Mouse (Mus musculus): ENCODE data around the gene Dazap2. TPM values are rescaled to one million over a fixed set of nuclear protein-coding genes. Genes with fewer than 3 reads are reported as not detected.
"Not testable (repeated sequence)": the region's sequence is repeated elsewhere in the genome, so short reads cannot be mapped to it uniquely, and the experiment has no call there.

Gene Dazap2
- polyA plus RNA-seq, 1 experiment from 2014 or later, result 162 TPM

DNA sequence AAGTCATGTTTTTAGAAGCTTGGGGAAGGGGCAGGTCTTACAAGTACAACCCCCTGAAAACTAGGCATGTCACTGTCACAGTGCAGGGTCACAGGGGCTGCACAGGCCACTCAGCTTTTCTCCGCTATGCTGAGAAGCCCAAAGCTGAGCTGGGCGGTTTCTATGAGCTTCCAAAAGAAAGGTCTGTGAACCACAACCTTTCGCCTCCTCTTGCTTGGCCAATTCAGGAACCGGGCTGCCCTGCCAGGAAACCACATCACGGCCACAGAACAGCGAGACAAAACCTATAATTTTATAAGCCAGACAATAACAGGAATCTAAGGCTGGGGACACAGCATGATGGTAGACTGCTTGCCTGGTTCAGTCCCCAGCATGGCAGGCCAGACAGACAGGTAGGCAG, 26.9 kb upstream of the Dazap2 start:
- Histone ChIP-seq H3K36me3 (peaks cover 79% of the 10 kb centered on the region), H3K9ac (replicated peaks) (no peak overlapping the region), H3K4me2 (replicated peaks) (no peak overlapping the region), H3K27ac (no peak overlapping the region), H3K4me1 (replicated peaks) (no peaks in the 10 kb centered on the region), H3K9me3 (no peaks in the 10 kb centered on the region), H3K27me3 (no peaks in the 10 kb centered on the region), H3K4me3 (replicated peaks) (no peak overlapping the region)
- WGBS, result 85% methylated on average over 6 of the region's 6 CpGs
- ATAC-seq, result no peak

DNA sequence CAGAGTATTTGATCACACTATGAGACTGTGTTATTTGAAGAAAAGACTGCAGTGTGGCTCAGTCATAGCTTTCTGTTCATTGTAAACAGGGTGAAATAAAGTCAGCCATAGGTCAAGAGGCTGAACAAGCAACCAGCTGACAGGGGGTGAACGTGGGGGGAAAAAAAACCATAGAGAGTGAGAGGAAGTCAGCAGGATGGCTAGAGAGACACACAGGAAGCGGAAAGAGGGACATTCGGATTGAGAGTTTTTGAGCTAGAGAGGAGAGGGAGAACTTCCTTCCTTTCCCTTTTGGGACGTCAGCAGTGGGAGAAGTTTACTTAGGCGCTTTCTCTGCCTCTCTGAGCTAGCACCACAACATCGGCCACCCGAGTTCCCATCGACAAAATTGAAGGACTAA, 24.7 kb upstream of the Dazap2 start:
- H3K4me1 ChIP-seq (replicated peaks), result no peaks in the 10 kb centered on the region
- no peak overlapping the region for H3K9ac ChIP-seq (replicated peaks)
- no peak overlapping the region for H3K27ac ChIP-seq
- WGBS, result 73% methylated on average over 8 of the region's 8 CpGs
- H3K4me3 ChIP-seq (replicated peaks), result no peak overlapping the region
- no peaks in the 10 kb centered on the region for H3K9me3 ChIP-seq
- H3K36me3 ChIP-seq, result peaks cover 67% of the 10 kb centered on the region
- no peak overlapping the region for H3K4me2 ChIP-seq (replicated peaks)
- ATAC-seq, result no peak
- no peaks in the 10 kb centered on the region for H3K27me3 ChIP-seq

DNA sequence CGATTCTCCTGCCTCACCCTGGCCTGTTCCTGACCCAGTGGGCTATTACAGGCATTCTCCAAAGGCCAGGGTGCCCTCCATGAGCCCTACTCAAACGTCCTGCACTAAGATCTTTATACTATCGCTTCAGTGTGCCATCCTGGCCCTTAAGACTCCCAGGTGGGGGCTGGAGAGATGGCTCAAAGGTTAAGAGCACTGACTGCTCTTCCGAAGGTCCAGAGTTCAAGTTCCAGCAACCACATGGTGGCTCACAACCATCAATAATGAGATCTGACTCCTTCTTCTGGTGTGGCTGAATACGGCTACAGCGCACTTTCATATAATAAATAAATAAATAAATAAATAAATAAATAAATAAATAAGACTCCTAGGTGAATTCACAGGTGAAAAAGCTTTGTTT, 22.3 kb upstream of the Dazap2 start:
- ATAC-seq, result no peak
- no peaks in the 10 kb centered on the region for H3K27me3 ChIP-seq

DNA sequence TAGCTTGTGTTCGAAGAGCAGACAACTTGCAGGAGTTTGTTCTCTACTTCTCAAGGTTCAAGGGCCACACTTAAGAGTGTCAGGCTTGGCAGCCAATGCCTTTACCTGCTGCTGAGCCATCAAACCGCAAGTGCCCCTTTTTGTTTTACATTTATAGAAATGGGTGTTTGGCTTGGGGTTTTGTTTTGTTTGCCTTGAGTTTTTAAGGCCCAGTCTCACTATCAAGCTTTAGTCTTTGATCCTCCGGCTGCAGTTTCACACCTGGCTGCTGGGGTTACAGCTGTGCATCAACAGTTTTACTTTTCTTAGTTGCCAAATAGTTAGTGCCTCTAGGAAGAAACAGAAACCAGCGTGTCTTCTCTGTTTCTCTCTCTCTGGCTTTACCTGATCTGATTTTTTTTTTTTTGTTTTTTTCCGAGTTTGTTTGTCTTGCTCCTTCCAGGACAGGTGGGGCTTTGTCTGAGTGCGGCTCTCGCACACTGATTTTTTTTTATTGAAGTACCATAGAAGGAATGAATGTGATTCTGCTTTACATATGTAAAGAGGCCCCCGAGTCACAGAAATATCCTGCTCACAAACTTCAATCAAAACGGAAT, 16.8 kb upstream of the Dazap2 start:
- peaks cover 22% of the 10 kb centered on the region for H3K4me1 ChIP-seq (replicated peaks)
- peak overlapping the region; percentile 93 for H3K27ac ChIP-seq
- ATAC-seq, result no peak
- no peaks in the 10 kb centered on the region for H3K9me3 ChIP-seq
- H3K9ac ChIP-seq (replicated peaks), result peak overlapping the region; percentile 93
- H3K4me2 ChIP-seq (replicated peaks), result peak overlapping the region; percentile 67
- H3K4me3 ChIP-seq (replicated peaks), result peak overlapping the region; percentile 64
- 32% methylated on average over 9 of the region's 9 CpGs for WGBS
- H3K36me3 ChIP-seq, result peaks cover 3% of the 10 kb centered on the region; the same call in 1 of the 2 replicates
- H3K27me3 ChIP-seq, result peaks cover 10% of the 10 kb centered on the region

More for the DNA sequence above, 22.3 kb upstream of the Dazap2 start:
- WGBS, result 86% methylated on average over 6 of the region's 6 CpGs
- Histone ChIP-seq H3K4me1 (replicated peaks) (no peaks in the 10 kb centered on the region), H3K4me3 (replicated peaks) (no peak overlapping the region), H3K9ac (replicated peaks) (no peak overlapping the region), H3K9me3 (no peaks in the 10 kb centered on the region), H3K4me2 (replicated peaks) (no peak overlapping the region), H3K36me3 (peaks cover 43% of the 10 kb centered on the region), H3K27ac (no peak overlapping the region)

GRCm38 (mm10) chr15:100598883-100599275, 16.3 kb upstream of the Dazap2 start:
- under 1% methylated on average over 12 of the region's 12 CpGs for WGBS
- H3K9ac ChIP-seq (replicated peaks), result peak overlapping the region; percentile 93
- H3K27me3 ChIP-seq, result peaks cover 14% of the 10 kb centered on the region
- H3K27ac ChIP-seq, result peak overlapping the region; percentile 93
- no peaks in the 10 kb centered on the region for H3K9me3 ChIP-seq
- H3K4me1 ChIP-seq (replicated peaks), result peaks cover 22% of the 10 kb centered on the region
- peak; percentile 44 for ATAC-seq
- peak overlapping the region; percentile 64 for H3K4me3 ChIP-seq (replicated peaks)
- H3K36me3 ChIP-seq, result peaks cover 1% of the 10 kb centered on the region; the same call in 1 of the 2 replicates
- peak overlapping the region; percentile 67 for H3K4me2 ChIP-seq (replicated peaks)

GRCm38 (mm10) chr15:100599276-100600046, 15.7 kb upstream of the Dazap2 start, which contains the start of gene Pou6f1:
TSS of gene Pou6f1 (minus strand) at chr15:100599984.
- under 1% methylated on average over 58 of the region's 76 CpGs for WGBS
- H3K4me3 ChIP-seq (replicated peaks), result peak within 1 kb of the TSS; percentile 64

DNA sequence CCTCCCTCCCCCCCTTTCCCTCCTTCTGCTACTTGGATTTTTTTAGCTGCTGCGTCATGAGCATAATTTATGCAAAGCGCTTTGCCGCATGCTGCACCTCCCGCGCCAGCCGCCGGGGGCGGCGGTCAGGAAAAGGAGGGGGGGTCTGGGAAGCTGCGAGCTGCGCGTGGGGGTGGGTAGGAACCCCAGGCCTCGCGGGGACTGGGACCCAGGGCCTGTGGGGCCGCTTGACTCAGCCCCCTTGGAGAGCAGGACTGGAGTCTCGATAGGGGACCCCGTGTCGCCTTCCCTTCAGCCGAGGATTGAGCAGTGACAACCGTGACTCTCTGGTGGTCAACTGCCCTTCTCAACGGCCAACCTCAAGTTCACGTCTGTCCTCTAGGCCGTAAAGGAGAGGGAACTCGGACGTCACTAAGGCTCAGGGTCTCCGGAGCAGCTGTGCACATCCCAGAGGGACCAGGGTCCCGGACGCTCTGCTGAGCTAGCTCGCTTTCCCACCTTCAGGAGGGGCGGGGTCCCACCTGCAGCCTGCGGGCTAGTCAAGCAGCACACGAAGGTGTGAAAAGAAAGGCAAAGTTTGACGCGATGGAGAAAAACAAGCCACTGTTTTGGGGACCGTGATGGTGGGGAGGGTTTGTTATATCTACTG, 15.0 kb upstream of the Dazap2 start:
- H3K4me2 ChIP-seq (replicated peaks), result peak overlapping the region; percentile 67
- peaks cover 29% of the 10 kb centered on the region for H3K4me1 ChIP-seq (replicated peaks)

More at GRCm38 (mm10) chr15:100599276-100600046, 15.7 kb upstream of the Dazap2 start, which contains the start of gene Pou6f1:
- Histone ChIP-seq H3K9ac (replicated peaks) (peak within 1 kb of the TSS; percentile 93), H3K27me3 (peaks cover 14% of the 10 kb centered on the region), H3K27ac (peak within 1 kb of the TSS; percentile 93), H3K36me3 (no peaks in the 10 kb centered on the region), H3K4me2 (replicated peaks) (peak within 1 kb of the TSS; percentile 67), H3K4me1 (replicated peaks) (peaks cover 22% of the 10 kb centered on the region), H3K9me3 (no peaks in the 10 kb centered on the region)
- ATAC-seq, result peak; percentile 82

DNA sequence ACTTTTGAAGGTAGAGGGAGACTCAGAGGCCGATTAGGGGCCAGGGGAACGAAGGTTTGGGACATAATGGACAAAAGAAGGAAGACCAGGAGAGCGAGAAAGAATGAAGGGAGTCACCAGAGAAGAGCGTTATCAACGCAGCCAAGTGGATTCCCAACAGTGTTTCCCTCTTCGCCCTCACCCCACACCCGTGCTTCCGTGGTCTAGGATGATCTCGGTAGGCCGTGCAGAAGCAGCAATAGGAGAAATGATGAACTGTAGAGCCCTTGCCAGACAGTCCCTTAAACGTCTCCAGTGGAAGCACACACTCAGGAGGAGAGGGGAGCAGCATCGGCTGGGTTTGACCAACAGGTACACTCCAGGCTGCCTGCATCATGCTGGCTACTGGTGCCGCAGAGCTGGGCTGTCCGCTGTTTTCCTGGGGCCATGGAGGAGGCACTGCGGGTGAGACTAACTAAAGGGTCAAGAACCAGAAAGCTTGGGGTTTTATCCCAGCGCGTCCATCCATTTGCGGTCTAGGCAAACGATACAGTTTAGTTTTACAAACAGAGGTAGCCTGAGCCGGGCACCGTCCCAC, 14.4 kb upstream of the Dazap2 start:
- Histone ChIP-seq H3K36me3 (no peaks in the 10 kb centered on the region), H3K9ac (replicated peaks) (no peak overlapping the region), H3K4me2 (replicated peaks) (peak overlapping the region; percentile 67), H3K27me3 (peaks cover 14% of the 10 kb centered on the region), H3K4me1 (replicated peaks) (peaks cover 35% of the 10 kb centered on the region), H3K9me3 (no peaks in the 10 kb centered on the region), H3K27ac (no peak overlapping the region), H3K4me3 (replicated peaks) (peak overlapping the region; percentile 64)
- 15% methylated on average over 21 of the region's 21 CpGs for WGBS
- no peak for ATAC-seq

More for the DNA sequence above, 15.0 kb upstream of the Dazap2 start:
- Histone ChIP-seq H3K27ac (peak overlapping the region; percentile 93), H3K36me3 (no peaks in the 10 kb centered on the region), H3K9me3 (no peaks in the 10 kb centered on the region), H3K4me3 (replicated peaks) (peak overlapping the region; percentile 64), H3K27me3 (peaks cover 14% of the 10 kb centered on the region), H3K9ac (replicated peaks) (peak overlapping the region; percentile 93)
- 1% methylated on average over 34 of the region's 35 CpGs for WGBS
- ATAC-seq, result peak; percentile 75

- WGBS, result 57% methylated on average over 3 of the region's 3 CpGs
These were observed 13.5 kb upstream of the Dazap2 start for GRCm38 (mm10) chr15:100601669-100602068.

DNA sequence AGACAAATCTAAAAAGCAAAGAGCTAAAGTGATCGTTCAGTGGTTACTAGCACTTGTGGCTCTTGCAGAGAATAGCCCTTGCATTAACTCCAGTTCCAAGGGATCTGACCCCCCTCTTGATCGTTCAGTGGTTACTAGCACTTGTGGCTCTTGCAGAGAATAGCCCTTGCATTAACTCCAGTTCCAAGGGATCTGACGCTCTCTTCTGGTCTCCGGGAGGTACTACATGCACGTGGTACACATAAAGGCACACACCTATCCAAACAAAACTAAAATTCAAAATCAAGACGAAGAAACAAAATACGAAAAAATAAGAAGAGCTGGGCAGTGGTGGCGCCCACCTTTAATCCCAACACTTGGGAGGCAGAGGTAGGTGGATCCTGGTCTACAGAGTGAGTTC, 8.5 kb upstream of the Dazap2 start:
- not testable (repeated sequence) for H3K4me2 ChIP-seq (replicated peaks); ATAC-seq; H3K4me3 ChIP-seq (replicated peaks); H3K9ac ChIP-seq (replicated peaks); H3K9me3 ChIP-seq; H3K36me3 ChIP-seq; H3K27me3 ChIP-seq; H3K27ac ChIP-seq
- 89% methylated on average over 8 of the region's 8 CpGs for WGBS
- peaks cover 13% of the 10 kb centered on the region for H3K4me1 ChIP-seq (replicated peaks)

More at GRCm38 (mm10) chr15:100601669-100602068, 13.5 kb upstream of the Dazap2 start:
- no peaks in the 10 kb centered on the region for H3K9me3 ChIP-seq
- no peak for ATAC-seq
- H3K27ac ChIP-seq, result no peak overlapping the region
- H3K36me3 ChIP-seq, result no peaks in the 10 kb centered on the region
- H3K9ac ChIP-seq (replicated peaks), result no peak overlapping the region
- no peak overlapping the region for H3K4me2 ChIP-seq (replicated peaks)
- no peak overlapping the region for H3K4me3 ChIP-seq (replicated peaks)
- peaks cover 14% of the 10 kb centered on the region for H3K27me3 ChIP-seq
- peaks cover 35% of the 10 kb centered on the region for H3K4me1 ChIP-seq (replicated peaks)

GRCm38 (mm10) chr15:100611951-100612350, 3.2 kb upstream of the Dazap2 start:
- WGBS, result 87% methylated on average over 7 of the region's 7 CpGs

More at GRCm38 (mm10) chr15:100611951-100612350, 3.2 kb upstream of the Dazap2 start:
- no peaks in the 10 kb centered on the region for H3K9me3 ChIP-seq
- H3K36me3 ChIP-seq, result no peaks in the 10 kb centered on the region
- 0 out of 2 replicates have a peak, but pooled peaks cover 4% of the 10 kb centered on the region for H3K27me3 ChIP-seq
- ATAC-seq, result no peak
- H3K27ac ChIP-seq, result no peak overlapping the region
- H3K4me2 ChIP-seq (replicated peaks), result no peak overlapping the region
- H3K4me3 ChIP-seq (replicated peaks), result no peak overlapping the region
- H3K4me1 ChIP-seq (replicated peaks), result peaks cover 23% of the 10 kb centered on the region
- H3K9ac ChIP-seq (replicated peaks), result no peak overlapping the region

Data from midbrain, embryonic 13.5 days (tissue).